Mouse (Mus musculus): ENCODE measurements around the gene Golt1a. TPM values are rescaled to one million over a fixed set of nuclear protein-coding genes. Genes with fewer than 3 reads are reported as not detected.
"Not testable (repeated sequence)": the region's sequence is repeated elsewhere in the genome, so short reads cannot be mapped to it uniquely, and the experiment has no call there.

The Golt1a gene
- polyA plus RNA-seq, 1 experiment = not detected

- Histone ChIP-seq H3K4me3 (replicated peaks) (no peak overlapping the region), H3K9me3 (peaks cover 8% of the 10 kb centered on the region), H3K4me1 (peaks cover 6% of the 10 kb centered on the region; the same call in 1 of the 2 replicates), H3K27me3 (replicated peaks) (peaks cover 39% of the 10 kb centered on the region), H3K36me3 (replicated peaks; ENCODE audit: low read length) (no peaks in the 10 kb centered on the region)
- TF ChIP-seq FLI1 (IDR thresholded peaks at IDR 0.05; ENCODE audit: low read length) (no peak), GATA1 (IDR thresholded peaks at IDR 0.05; ENCODE audit: borderline replicate concordance, low read length) (no peak)
Observed at GRCm38 (mm10) chr1:133333937-133334336, 24.3 kb downstream of the Golt1a start.

DNA sequence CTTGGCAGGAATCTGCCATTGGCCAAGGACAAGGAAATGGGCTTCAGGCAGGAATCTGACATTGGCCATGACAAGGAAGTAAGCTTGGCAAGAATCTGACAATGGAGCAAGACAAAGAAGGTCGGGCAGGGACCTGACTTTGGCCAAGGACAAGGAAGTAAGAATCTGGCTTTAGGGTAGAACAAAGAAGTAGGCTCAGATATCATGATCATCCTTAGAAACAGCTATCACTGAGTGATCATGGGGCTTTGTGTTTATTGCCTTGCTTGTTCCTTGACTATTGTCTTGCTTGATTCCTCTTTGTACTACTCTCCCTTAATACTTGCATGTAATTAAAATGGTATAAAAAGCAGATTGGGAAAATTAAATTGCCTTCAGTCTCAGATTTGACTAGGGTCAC lies 30.8 kb downstream of the Golt1a start:
- H3K4me1 ChIP-seq; H3K36me3 ChIP-seq (replicated peaks; ENCODE audit: low read length); H3K4me3 ChIP-seq (replicated peaks); H3K9me3 ChIP-seq: not testable (repeated sequence)
- H3K27me3 ChIP-seq (replicated peaks) = peaks cover 11% of the 10 kb centered on the region

GRCm38 (mm10) chr1:133344357-133344756 lies 34.8 kb downstream of the Golt1a start:
- 0 out of 2 replicates have a peak, but pooled peaks cover 3% of the 10 kb centered on the region for H3K9me3 ChIP-seq
- TF ChIP-seq GATA1 (IDR thresholded peaks at IDR 0.05; ENCODE audit: borderline replicate concordance, low read length) (no peak), FLI1 (IDR thresholded peaks at IDR 0.05; ENCODE audit: low read length) (no peak)
- H3K36me3 ChIP-seq (replicated peaks; ENCODE audit: low read length) = no peaks in the 10 kb centered on the region
- peaks cover 37% of the 10 kb centered on the region for H3K27me3 ChIP-seq (replicated peaks)
- no peak overlapping the region for H3K4me3 ChIP-seq (replicated peaks)
- peaks cover 12% of the 10 kb centered on the region for H3K4me1 ChIP-seq

GRCm38 (mm10) chr1:133346531-133346930 lies 36.9 kb downstream of the Golt1a start:
- Histone ChIP-seq H3K4me3 (replicated peaks) (no peak overlapping the region), H3K4me1 (peaks cover 12% of the 10 kb centered on the region), H3K27me3 (replicated peaks) (peaks cover 54% of the 10 kb centered on the region), H3K36me3 (replicated peaks; ENCODE audit: low read length) (no peaks in the 10 kb centered on the region), H3K9me3 (0 out of 2 replicates have a peak, but pooled peaks cover 3% of the 10 kb centered on the region)
- TF ChIP-seq GATA1 (IDR thresholded peaks at IDR 0.05; ENCODE audit: borderline replicate concordance, low read length) (no peak), FLI1 (IDR thresholded peaks at IDR 0.05; ENCODE audit: low read length) (no peak)

DNA sequence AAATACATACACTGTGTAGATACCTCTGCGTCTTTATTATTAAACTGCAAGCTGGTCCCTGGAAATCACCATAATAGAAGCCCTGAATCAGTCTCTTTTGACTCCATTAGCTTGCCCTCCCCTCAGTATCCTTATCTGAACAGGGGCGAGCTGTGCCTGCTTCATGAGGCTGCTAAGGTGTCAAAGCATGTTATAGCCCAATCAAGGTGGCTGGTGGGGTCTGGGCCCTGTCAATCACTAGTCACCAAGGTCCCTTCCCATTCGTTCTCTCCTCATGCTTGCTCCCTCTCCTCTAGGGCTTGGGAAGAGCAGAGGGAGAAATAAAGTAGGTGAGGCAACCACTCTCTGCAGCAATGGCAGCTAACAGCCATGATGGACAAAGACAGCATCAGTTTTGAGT lies 37.6 kb downstream of the Golt1a start:
- Histone ChIP-seq H3K27me3 (replicated peaks) (peaks cover 60% of the 10 kb centered on the region), H3K4me1 (peaks cover 12% of the 10 kb centered on the region), H3K36me3 (replicated peaks; ENCODE audit: low read length) (no peaks in the 10 kb centered on the region), H3K9me3 (0 out of 2 replicates have a peak, but pooled peaks cover 3% of the 10 kb centered on the region), H3K4me3 (replicated peaks) (peak overlapping the region; percentile 62)
- TF ChIP-seq GATA1 (IDR thresholded peaks at IDR 0.05; ENCODE audit: borderline replicate concordance, low read length) = no peak
- TF ChIP-seq FLI1 (IDR thresholded peaks at IDR 0.05; ENCODE audit: low read length) = no peak

- H3K27me3 ChIP-seq (replicated peaks) = peaks cover 65% of the 10 kb centered on the region
- no peaks in the 10 kb centered on the region for H3K36me3 ChIP-seq (replicated peaks; ENCODE audit: low read length)
- H3K9me3 ChIP-seq = 0 out of 2 replicates have a peak, but pooled peaks cover 3% of the 10 kb centered on the region
- H3K4me1 ChIP-seq = peaks cover 12% of the 10 kb centered on the region
- no peak for TF ChIP-seq GATA1 (IDR thresholded peaks at IDR 0.05; ENCODE audit: borderline replicate concordance, low read length)
- no peak for TF ChIP-seq FLI1 (IDR thresholded peaks at IDR 0.05; ENCODE audit: low read length)
- H3K4me3 ChIP-seq (replicated peaks) = peak overlapping the region; percentile 62
Observed at GRCm38 (mm10) chr1:133347693-133348520, 38.3 kb downstream of the Golt1a start.

- Histone ChIP-seq H3K27me3 (replicated peaks) (peaks cover 81% of the 10 kb centered on the region), H3K4me3 (replicated peaks) (no peak within 1 kb of the TSS), H3K36me3 (replicated peaks; ENCODE audit: low read length) (no peaks in the 10 kb centered on the region), H3K4me1 (peaks cover 12% of the 10 kb centered on the region), H3K9me3 (no peaks in the 10 kb centered on the region)
- TF ChIP-seq FLI1 (IDR thresholded peaks at IDR 0.05; ENCODE audit: low read length) = no peak
- no peak for TF ChIP-seq GATA1 (IDR thresholded peaks at IDR 0.05; ENCODE audit: borderline replicate concordance, low read length)
Observed at GRCm38 (mm10) chr1:133350210-133350609, 40.6 kb downstream of the Golt1a start, which contains the start of gene Ren1. Ren1 (plus strand) TSS chr1:133350510.

GRCm38 (mm10) chr1:133351762-133352161 lies 42.2 kb downstream of the Golt1a start:
- H3K27me3 ChIP-seq (replicated peaks) = peaks cover 91% of the 10 kb centered on the region
- peaks cover 12% of the 10 kb centered on the region for H3K4me1 ChIP-seq
- H3K4me3 ChIP-seq (replicated peaks) = no peak overlapping the region
- no peak for TF ChIP-seq GATA1 (IDR thresholded peaks at IDR 0.05; ENCODE audit: borderline replicate concordance, low read length)
- TF ChIP-seq FLI1 (IDR thresholded peaks at IDR 0.05; ENCODE audit: low read length) = no peak
- no peaks in the 10 kb centered on the region for H3K9me3 ChIP-seq
- H3K36me3 ChIP-seq (replicated peaks; ENCODE audit: low read length) = no peaks in the 10 kb centered on the region

DNA sequence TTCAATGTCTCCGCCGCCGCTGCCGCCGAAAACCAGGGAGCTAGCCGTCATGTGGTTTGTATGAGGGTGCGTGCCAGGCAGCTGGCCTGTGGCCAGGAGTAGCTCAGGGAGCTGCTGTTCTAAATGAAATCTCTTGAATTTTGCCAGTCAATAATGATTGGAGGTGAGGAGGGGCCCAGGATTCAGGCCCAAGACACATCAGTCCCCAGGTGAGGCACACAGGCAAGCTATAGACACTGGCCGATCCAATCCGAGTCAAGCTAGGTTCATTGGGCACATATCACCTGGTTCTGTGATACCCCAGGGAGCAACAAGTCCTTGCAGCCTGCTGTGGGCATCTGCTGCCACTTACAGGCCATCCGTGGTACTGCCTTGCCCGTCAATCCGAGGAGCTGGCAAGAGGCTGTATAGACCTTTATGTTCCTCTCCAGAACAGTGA lies 43.8 kb downstream of the Golt1a start:
- H3K27me3 ChIP-seq (replicated peaks) = peaks cover 93% of the 10 kb centered on the region
- H3K36me3 ChIP-seq (replicated peaks; ENCODE audit: low read length) = no peaks in the 10 kb centered on the region
- TF ChIP-seq GATA1 (IDR thresholded peaks at IDR 0.05; ENCODE audit: borderline replicate concordance, low read length) = no peak
- TF ChIP-seq FLI1 (IDR thresholded peaks at IDR 0.05; ENCODE audit: low read length) = no peak
- H3K9me3 ChIP-seq = no peaks in the 10 kb centered on the region
- H3K4me1 ChIP-seq = no peaks in the 10 kb centered on the region
- H3K4me3 ChIP-seq (replicated peaks) = no peak overlapping the region

DNA sequence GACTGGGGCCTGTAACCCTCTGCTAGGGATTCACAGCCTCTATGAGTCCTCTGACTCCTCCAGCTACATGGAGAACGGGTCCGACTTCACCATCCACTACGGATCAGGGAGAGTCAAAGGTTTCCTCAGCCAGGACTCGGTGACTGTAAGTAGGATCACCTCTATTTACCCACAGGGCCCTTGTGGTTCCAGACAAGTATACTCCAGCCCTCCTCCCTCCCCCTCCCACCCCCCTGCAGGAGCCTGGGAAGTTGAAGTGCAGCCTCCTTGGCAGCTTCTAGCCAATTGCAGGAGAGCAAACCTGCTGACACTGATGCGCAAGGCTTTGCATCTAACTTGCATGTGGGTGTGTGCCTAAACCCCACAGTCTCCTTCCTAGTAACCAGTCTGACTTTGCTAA lies 45.9 kb downstream of the Golt1a start:
- Histone ChIP-seq H3K36me3 (replicated peaks; ENCODE audit: low read length) (no peaks in the 10 kb centered on the region), H3K9me3 (no peaks in the 10 kb centered on the region), H3K4me3 (replicated peaks) (no peak overlapping the region), H3K27me3 (replicated peaks) (peaks cover 95% of the 10 kb centered on the region), H3K4me1 (no peaks in the 10 kb centered on the region)
- TF ChIP-seq FLI1 (IDR thresholded peaks at IDR 0.05; ENCODE audit: low read length) (no peak), GATA1 (IDR thresholded peaks at IDR 0.05; ENCODE audit: borderline replicate concordance, low read length) (no peak)
